Mouse (Mus musculus) ZHBTc4 (cell line): ENCODE results near the gene 4930556J24Rik.
"Not testable (repeated sequence)": the region's sequence is repeated elsewhere in the genome, so short reads cannot be mapped to it uniquely, and the experiment has no call there.

ENCODE experiments used
- DNase-seq: peaks from one replicate; pipeline ENCODE4 v3.0.0-alpha.2; 2011; ENCODE audit warnings: low read depth, low spot score

The 4930556J24Rik gene

DNA sequence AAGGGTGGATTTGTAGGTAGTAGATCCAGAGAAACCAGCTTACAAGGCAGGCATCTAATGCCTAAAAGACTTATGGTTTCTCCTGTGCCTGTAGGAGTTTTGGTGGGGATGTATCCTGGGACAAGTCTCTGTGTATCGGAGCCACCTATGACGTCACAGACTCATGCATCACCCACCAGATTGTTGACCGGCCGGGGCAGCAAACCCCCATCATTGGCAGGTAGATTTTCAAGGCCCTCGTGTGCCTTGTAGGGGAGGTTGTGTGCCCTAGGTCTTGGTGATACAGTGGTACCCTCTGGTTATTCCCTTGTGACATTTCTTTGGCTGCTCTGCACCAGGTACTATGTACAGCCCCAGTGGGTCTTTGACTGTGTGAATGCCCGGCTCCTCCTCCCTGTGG, at the start of gene 4930556J24Rik:
TSS of gene 4930556J24Rik (minus strand) at position 101 of the 400 bp plus-strand sequence.
- DNase-seq: no peak

- DNase-seq: no peak
These were observed 46.7 kb upstream of the 4930556J24Rik start for GRCm38 (mm10) chr11:4023321-4023720.

- not testable (repeated sequence) for DNase-seq
These were observed 45.5 kb upstream of the 4930556J24Rik start for GRCm38 (mm10) chr11:4022111-4022510.

DNA sequence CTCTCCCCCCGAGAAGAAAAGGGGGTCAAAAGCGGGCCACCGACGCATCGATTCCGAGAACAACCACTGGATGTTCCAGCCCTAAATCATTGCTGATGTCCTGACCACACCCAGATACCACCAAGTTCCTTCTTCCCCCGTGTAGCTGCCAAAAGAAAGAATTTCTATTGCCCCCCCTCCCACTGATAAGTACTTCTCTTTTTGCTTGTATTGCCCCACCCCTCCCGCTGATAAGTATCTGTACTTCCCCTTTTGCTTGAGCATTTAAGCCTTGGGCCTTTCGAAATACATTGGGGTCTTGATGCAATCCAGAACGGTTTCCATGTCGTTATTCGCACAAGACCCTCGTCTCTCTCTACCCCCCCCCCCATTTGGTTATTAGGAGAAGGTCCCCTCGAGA, 39.2 kb upstream of the 4930556J24Rik start:
- not testable (repeated sequence) for DNase-seq

DNA sequence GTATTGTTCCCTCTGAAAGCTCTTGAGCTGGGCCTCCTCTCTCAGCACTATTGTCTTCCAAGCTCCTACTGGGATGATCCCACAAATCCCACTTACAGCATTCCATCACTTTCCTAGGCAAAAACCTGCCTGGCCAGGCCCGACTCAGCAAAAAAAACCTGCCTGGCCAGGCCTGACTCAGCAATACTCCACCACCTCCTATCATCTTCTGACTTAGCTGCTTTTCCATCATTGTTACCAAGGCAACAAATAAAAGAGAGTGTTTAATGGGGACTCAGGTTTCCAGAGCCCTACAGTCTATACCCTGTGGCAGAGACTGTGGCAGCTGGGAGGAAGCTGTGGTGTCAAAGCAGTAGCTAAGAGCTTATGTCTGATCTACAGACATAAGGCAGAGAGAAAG, 36.0 kb upstream of the 4930556J24Rik start:
- no peak for DNase-seq

DNA sequence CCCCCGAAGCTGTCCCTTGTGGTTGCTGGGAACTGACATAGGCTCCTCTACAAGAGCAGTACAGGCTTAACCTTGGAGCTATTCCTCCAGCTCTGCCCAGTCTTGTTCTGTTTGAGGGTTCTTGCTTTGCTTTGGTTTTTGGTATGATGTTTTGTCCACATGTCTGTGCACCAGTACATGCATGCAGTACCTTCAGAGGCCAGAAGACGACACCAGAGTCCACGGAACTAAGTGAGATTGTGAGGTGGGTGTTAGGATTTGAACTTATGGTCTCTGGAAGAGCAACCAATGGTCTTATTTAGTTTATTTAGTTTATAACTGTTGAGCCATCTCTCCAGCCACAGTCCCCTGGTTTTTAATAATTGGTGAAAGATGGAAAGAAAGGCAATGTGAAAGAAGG, 29.9 kb upstream of the 4930556J24Rik start:
- DNase-seq: no peak

- no peak for DNase-seq
These were observed 28.7 kb upstream of the 4930556J24Rik start for GRCm38 (mm10) chr11:4005220-4005805.

- DNase-seq: peak; percentile 85
These were observed 25.0 kb upstream of the 4930556J24Rik start for GRCm38 (mm10) chr11:4001603-4002002.

- no peak for DNase-seq
These were observed 23.0 kb upstream of the 4930556J24Rik start for GRCm38 (mm10) chr11:3999547-3999946.

DNA sequence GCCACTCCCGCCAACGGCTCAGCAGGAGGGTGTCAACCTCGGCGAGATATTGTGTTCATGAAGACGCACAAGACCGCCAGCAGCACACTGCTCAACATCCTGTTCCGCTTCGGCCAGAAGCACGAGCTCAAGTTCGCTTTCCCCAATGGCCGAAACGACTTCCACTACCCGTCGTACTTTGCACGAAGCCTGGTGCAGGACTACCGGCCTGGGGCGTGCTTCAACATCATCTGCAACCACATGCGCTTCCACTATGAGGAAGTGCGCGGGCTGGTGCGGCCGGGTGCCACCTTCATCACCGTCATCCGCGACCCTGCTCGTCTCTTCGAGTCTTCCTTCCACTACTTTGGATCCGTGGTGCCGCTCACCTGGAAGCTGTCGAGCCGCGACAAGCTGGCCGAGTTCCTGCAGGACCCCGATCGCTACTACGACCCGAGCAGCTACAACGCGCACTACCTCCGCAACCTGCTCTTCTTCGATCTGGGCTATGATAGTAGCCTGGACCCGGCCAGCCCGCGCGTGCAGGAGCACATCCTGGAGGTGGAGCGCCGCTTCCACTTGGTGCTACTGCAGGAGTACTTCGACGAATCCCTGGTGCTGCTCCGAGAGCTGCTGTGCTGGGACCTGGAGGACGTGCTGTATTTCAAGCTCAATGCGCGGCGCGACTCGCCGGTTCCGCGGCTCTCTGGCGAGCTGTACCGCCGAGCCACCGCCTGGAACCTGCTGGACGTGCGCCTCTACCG, 21.6 kb upstream of the 4930556J24Rik start:
- DNase-seq: peak; percentile 72

GRCm38 (mm10) chr11:3996840-3997239, 20.3 kb upstream of the 4930556J24Rik start:
- no peak for DNase-seq

- DNase-seq: no peak
These were observed 18.9 kb upstream of the 4930556J24Rik start for GRCm38 (mm10) chr11:3995511-3995910.

DNA sequence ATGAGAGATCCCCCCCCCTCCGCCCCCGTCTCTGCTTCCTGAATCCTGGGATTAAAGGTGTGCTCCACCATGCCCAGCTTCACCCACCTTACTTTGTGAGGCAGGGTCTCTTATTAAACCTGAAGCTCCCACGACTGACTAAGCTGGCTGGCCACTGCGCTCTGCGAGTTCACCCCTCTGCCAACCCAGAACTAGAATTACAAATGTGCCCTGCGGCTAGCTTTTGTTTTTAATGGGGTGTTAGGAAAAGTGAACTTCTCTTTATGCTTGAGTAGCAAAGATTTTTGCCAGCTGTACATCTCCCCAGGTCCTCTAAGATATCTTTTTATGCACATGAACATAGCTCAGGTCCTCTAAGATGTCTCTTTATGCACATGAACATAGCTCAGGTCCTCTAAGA, 17.3 kb upstream of the 4930556J24Rik start:
- no peak for DNase-seq

GRCm38 (mm10) chr11:3993132-3993531, 16.6 kb upstream of the 4930556J24Rik start:
- no peak for DNase-seq

GRCm38 (mm10) chr11:3989748-3990147, 13.2 kb upstream of the 4930556J24Rik start:
- DNase-seq: no peak

- peak; percentile 69 for DNase-seq
These were observed 7.5 kb upstream of the 4930556J24Rik start for GRCm38 (mm10) chr11:3983863-3984745.

GRCm38 (mm10) chr11:3983291-3983862, 6.8 kb upstream of the 4930556J24Rik start, which contains the start of gene Gal3st1:
Gene Gal3st1, plus strand, starts transcription at chr11:3983636.
- DNase-seq: peak; percentile 28

- peak; percentile 44 for DNase-seq
These were observed 6.0 kb upstream of the 4930556J24Rik start for GRCm38 (mm10) chr11:3982275-3983209.

DNA sequence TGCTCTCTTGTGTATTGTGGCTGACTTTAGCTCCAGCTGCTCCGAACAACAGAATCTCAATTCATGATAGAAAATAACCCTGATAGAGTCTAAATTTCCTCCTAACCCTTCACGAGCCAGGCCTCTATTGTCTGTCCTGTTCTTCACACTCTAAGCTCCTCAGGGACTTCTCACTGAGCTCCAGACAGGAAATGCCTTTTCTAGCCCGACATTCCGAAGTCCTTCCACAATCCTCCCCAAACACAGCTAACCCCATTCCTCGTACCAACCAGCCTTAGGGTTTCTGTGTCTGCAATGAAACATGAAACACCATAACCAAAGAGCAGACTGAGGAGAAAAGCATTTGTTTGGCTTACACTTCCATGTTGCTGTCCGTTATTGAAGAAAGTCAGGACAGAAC, 5.0 kb upstream of the 4930556J24Rik start:
- DNase-seq: no peak

GRCm38 (mm10) chr11:3978421-3978820, 1.8 kb upstream of the 4930556J24Rik start:
- no peak for DNase-seq

- no peak for DNase-seq
These were observed 2.3 kb downstream of the 4930556J24Rik start for GRCm38 (mm10) chr11:3974311-3974710.
